Mouse (Mus musculus): ENCODE results near the gene Ergic2. TPM values are rescaled to one million over a fixed set of nuclear protein-coding genes. Genes with fewer than 3 reads are reported as not detected.

Ergic2 gene
- polyA plus RNA-seq, 1 experiment from 2014 or later = 200 TPM

GRCm38 (mm10) chr6:148222686-148223085, 10.5 kb upstream of the Ergic2 start:
- 59% methylated on average over 2 of the region's 2 CpGs for WGBS
- no peak for ATAC-seq
- H3K4me3 ChIP-seq (ENCODE audit: low read depth, low read length) = no peak overlapping the region
- H3K9me3 ChIP-seq (replicated peaks; ENCODE audit: control insufficient read depth, low read length, poor library complexity, severe bottlenecking) = no peaks in the 10 kb centered on the region
- H3K4me2 ChIP-seq (ENCODE audit: low read length) = no peak overlapping the region
- no peaks in the 10 kb centered on the region for H3K4me1 ChIP-seq (ENCODE audit: control insufficient read depth, insufficient read depth, low read length)
- H3K27ac ChIP-seq (ENCODE audit: low read length) = no peak overlapping the region
- H3K27me3 ChIP-seq (ENCODE audit: control insufficient read depth, insufficient read depth, low read depth, low read length) = no peaks in the 10 kb centered on the region
- H3K9ac ChIP-seq (ENCODE audit: low read depth, low read length) = no peak overlapping the region
- H3K36me3 ChIP-seq (ENCODE audit: control insufficient read depth, insufficient read depth, low read length) = no peaks in the 10 kb centered on the region

- Histone ChIP-seq H3K4me3 (ENCODE audit: low read depth, low read length) (no peak overlapping the region), H3K36me3 (ENCODE audit: control insufficient read depth, insufficient read depth, low read length) (no peaks in the 10 kb centered on the region), H3K4me1 (ENCODE audit: control insufficient read depth, insufficient read depth, low read length) (0 out of 2 replicates have a peak, but pooled peaks cover 2% of the 10 kb centered on the region), H3K9me3 (replicated peaks; ENCODE audit: control insufficient read depth, low read length, poor library complexity, severe bottlenecking) (no peaks in the 10 kb centered on the region), H3K27ac (ENCODE audit: low read length) (no peak overlapping the region), H3K4me2 (ENCODE audit: low read length) (no peak overlapping the region), H3K9ac (ENCODE audit: low read depth, low read length) (no peak overlapping the region), H3K27me3 (ENCODE audit: control insufficient read depth, insufficient read depth, low read depth, low read length) (no peaks in the 10 kb centered on the region)
- 95% methylated on average over 2 of the region's 2 CpGs for WGBS
- no peak for ATAC-seq
Observed at GRCm38 (mm10) chr6:148218235-148219076, 6.3 kb upstream of the Ergic2 start.

GRCm38 (mm10) chr6:148216752-148217151, 4.6 kb upstream of the Ergic2 start:
- H3K9me3 ChIP-seq (replicated peaks; ENCODE audit: control insufficient read depth, low read length, poor library complexity, severe bottlenecking) = no peaks in the 10 kb centered on the region
- H3K27me3 ChIP-seq (ENCODE audit: control insufficient read depth, insufficient read depth, low read depth, low read length) = no peaks in the 10 kb centered on the region
- no peak overlapping the region for H3K27ac ChIP-seq (ENCODE audit: low read length)
- H3K4me2 ChIP-seq (ENCODE audit: low read length) = no peak overlapping the region
- peaks cover 8% of the 10 kb centered on the region for H3K4me1 ChIP-seq (ENCODE audit: control insufficient read depth, insufficient read depth, low read length)
- H3K4me3 ChIP-seq (ENCODE audit: low read depth, low read length) = no peak overlapping the region
- H3K9ac ChIP-seq (ENCODE audit: low read depth, low read length) = no peak overlapping the region
- WGBS = 89% methylated on average over 4 of the region's 4 CpGs
- no peak for ATAC-seq
- no peaks in the 10 kb centered on the region for H3K36me3 ChIP-seq (ENCODE audit: control insufficient read depth, insufficient read depth, low read length)

- Histone ChIP-seq H3K9me3 (replicated peaks; ENCODE audit: control insufficient read depth, low read length, poor library complexity, severe bottlenecking) (no peaks in the 10 kb centered on the region), H3K4me2 (ENCODE audit: low read length) (no peak overlapping the region), H3K9ac (ENCODE audit: low read depth, low read length) (no peak overlapping the region), H3K36me3 (ENCODE audit: control insufficient read depth, insufficient read depth, low read length) (no peaks in the 10 kb centered on the region), H3K27me3 (ENCODE audit: control insufficient read depth, insufficient read depth, low read depth, low read length) (no peaks in the 10 kb centered on the region), H3K4me1 (ENCODE audit: control insufficient read depth, insufficient read depth, low read length) (peaks cover 18% of the 10 kb centered on the region), H3K4me3 (ENCODE audit: low read depth, low read length) (no peak overlapping the region), H3K27ac (ENCODE audit: low read length) (no peak overlapping the region)
- ATAC-seq = no peak
- 9% methylated on average over 5 of the region's 5 CpGs for WGBS
Observed at GRCm38 (mm10) chr6:148214765-148215164, 2.6 kb upstream of the Ergic2 start.

- Histone ChIP-seq H3K27ac (ENCODE audit: low read length) (peak overlapping the region; percentile 89), H3K4me3 (ENCODE audit: low read depth, low read length) (peak overlapping the region; percentile 90), H3K4me2 (ENCODE audit: low read length) (peak overlapping the region; percentile 84), H3K9me3 (replicated peaks; ENCODE audit: control insufficient read depth, low read length, poor library complexity, severe bottlenecking) (no peaks in the 10 kb centered on the region), H3K9ac (ENCODE audit: low read depth, low read length) (peak overlapping the region; percentile 94), H3K4me1 (ENCODE audit: control insufficient read depth, insufficient read depth, low read length) (peaks cover 21% of the 10 kb centered on the region), H3K27me3 (ENCODE audit: control insufficient read depth, insufficient read depth, low read depth, low read length) (no peaks in the 10 kb centered on the region), H3K36me3 (ENCODE audit: control insufficient read depth, insufficient read depth, low read length) (no peaks in the 10 kb centered on the region)
- peak; percentile 50 for ATAC-seq
- WGBS = under 1% methylated on average over 51 of the region's 51 CpGs
Observed at GRCm38 (mm10) chr6:148211391-148211876, 740 bp downstream of the Ergic2 start.

GRCm38 (mm10) chr6:148207522-148207921, 4.7 kb downstream of the Ergic2 start:
- H3K36me3 ChIP-seq (ENCODE audit: control insufficient read depth, insufficient read depth, low read length) = peaks cover 10% of the 10 kb centered on the region
- H3K4me2 ChIP-seq (ENCODE audit: low read length) = no peak overlapping the region
- no peak for ATAC-seq
- no peak overlapping the region for H3K27ac ChIP-seq (ENCODE audit: low read length)
- no peaks in the 10 kb centered on the region for H3K27me3 ChIP-seq (ENCODE audit: control insufficient read depth, insufficient read depth, low read depth, low read length)
- no peak overlapping the region for H3K9ac ChIP-seq (ENCODE audit: low read depth, low read length)
- 85% methylated on average over 1 of the region's 1 CpGs for WGBS
- peaks cover 13% of the 10 kb centered on the region for H3K4me1 ChIP-seq (ENCODE audit: control insufficient read depth, insufficient read depth, low read length)
- H3K9me3 ChIP-seq (replicated peaks; ENCODE audit: control insufficient read depth, low read length, poor library complexity, severe bottlenecking) = no peaks in the 10 kb centered on the region
- H3K4me3 ChIP-seq (ENCODE audit: low read depth, low read length) = no peak overlapping the region

GRCm38 (mm10) chr6:148205134-148205533, 7.0 kb downstream of the Ergic2 start:
- Histone ChIP-seq H3K9me3 (replicated peaks; ENCODE audit: control insufficient read depth, low read length, poor library complexity, severe bottlenecking) (no peaks in the 10 kb centered on the region), H3K27me3 (ENCODE audit: control insufficient read depth, insufficient read depth, low read depth, low read length) (no peaks in the 10 kb centered on the region), H3K4me3 (ENCODE audit: low read depth, low read length) (no peak overlapping the region), H3K4me2 (ENCODE audit: low read length) (no peak overlapping the region), H3K27ac (ENCODE audit: low read length) (no peak overlapping the region), H3K36me3 (ENCODE audit: control insufficient read depth, insufficient read depth, low read length) (peaks cover 19% of the 10 kb centered on the region), H3K9ac (ENCODE audit: low read depth, low read length) (no peak overlapping the region), H3K4me1 (ENCODE audit: control insufficient read depth, insufficient read depth, low read length) (peaks cover 4% of the 10 kb centered on the region)
- no peak for ATAC-seq
- 97% methylated on average over 1 of the region's 1 CpGs for WGBS

- H3K9ac ChIP-seq (ENCODE audit: low read depth, low read length) = no peak overlapping the region
- no peak overlapping the region for H3K27ac ChIP-seq (ENCODE audit: low read length)
- ATAC-seq = no peak
- no peaks in the 10 kb centered on the region for H3K9me3 ChIP-seq (replicated peaks; ENCODE audit: control insufficient read depth, low read length, poor library complexity, severe bottlenecking)
- H3K4me3 ChIP-seq (ENCODE audit: low read depth, low read length) = no peak overlapping the region
- peaks cover 26% of the 10 kb centered on the region for H3K36me3 ChIP-seq (ENCODE audit: control insufficient read depth, insufficient read depth, low read length)
- no peak overlapping the region for H3K4me2 ChIP-seq (ENCODE audit: low read length)
- no peaks in the 10 kb centered on the region for H3K4me1 ChIP-seq (ENCODE audit: control insufficient read depth, insufficient read depth, low read length)
- WGBS = 92% methylated on average over 3 of the region's 3 CpGs
- H3K27me3 ChIP-seq (ENCODE audit: control insufficient read depth, insufficient read depth, low read depth, low read length) = no peaks in the 10 kb centered on the region
Observed at GRCm38 (mm10) chr6:148199729-148200128, 12.4 kb downstream of the Ergic2 start.

- no peak for ATAC-seq
- no peak overlapping the region for H3K4me2 ChIP-seq (ENCODE audit: low read length)
- no peak overlapping the region for H3K4me3 ChIP-seq (ENCODE audit: low read depth, low read length)
- H3K4me1 ChIP-seq (ENCODE audit: control insufficient read depth, insufficient read depth, low read length) = no peaks in the 10 kb centered on the region
- H3K27me3 ChIP-seq (ENCODE audit: control insufficient read depth, insufficient read depth, low read depth, low read length) = no peaks in the 10 kb centered on the region
- no peak overlapping the region for H3K27ac ChIP-seq (ENCODE audit: low read length)
- H3K36me3 ChIP-seq (ENCODE audit: control insufficient read depth, insufficient read depth, low read length) = peaks cover 27% of the 10 kb centered on the region
- H3K9ac ChIP-seq (ENCODE audit: low read depth, low read length) = no peak overlapping the region
- WGBS = 94% methylated on average over 2 of the region's 2 CpGs
- no peaks in the 10 kb centered on the region for H3K9me3 ChIP-seq (replicated peaks; ENCODE audit: control insufficient read depth, low read length, poor library complexity, severe bottlenecking)
Observed at GRCm38 (mm10) chr6:148199177-148199576, 13.0 kb downstream of the Ergic2 start.
